Mouse (Mus musculus) right cerebral cortex, postnatal 36 days (tissue): ENCODE results near the gene Olfr828.

ENCODE experiments used
- DNase-seq, 2 experiments: peaks; one replicate each; pipeline ENCODE4 v3.0.0; 2022; ENCODE audit warnings: low spot score in 2 of 2, mixed read lengths in 1 of 2

The Olfr828 gene

GRCm38 (mm10) chr9:18819426-18819825, at the start of gene Olfr828:
Olfr828 (minus strand) TSS chr9:18819526.
- no peak for DNase-seq

GRCm38 (mm10) chr9:18854633-18855032, 35.3 kb upstream of the Olfr828 start, which contains the start of gene Olfr829:
Olfr829 (plus strand) TSS chr9:18854933.
- DNase-seq = no peak

- no peak for DNase-seq
These were observed 34.0 kb downstream of the Olfr828 start for GRCm38 (mm10) chr9:18785316-18785715.

GRCm38 (mm10) chr9:18779476-18779875, 39.9 kb downstream of the Olfr828 start:
- peak; percentile 1 to 5 for DNase-seq

- DNase-seq = no peak
These were observed 40.3 kb downstream of the Olfr828 start for GRCm38 (mm10) chr9:18778981-18779380.
